Mouse (Mus musculus): Measurements from ENCODE around the gene Adm. TPM values are rescaled to one million over a fixed set of nuclear protein-coding genes. Genes with fewer than 3 reads are reported as not detected.

Adm gene
- total and polyA plus RNA-seq, 2 experiments from 2014 or later, result 2.1 to 6.0 TPM

GRCm38 (mm10) chr7:110628611-110629354 lies 1.3 kb downstream of the Adm start:
- peak; percentile 52 for TF ChIP-seq CTCF (IDR thresholded peaks at IDR 0.05; ENCODE audit: low read depth)
- ATAC-seq (no peak), DNase-seq (ENCODE audit: low spot score) (peak; percentile 51)
- Histone ChIP-seq H3K36me3 (ENCODE audit: insufficient read depth, low read length) (no peaks in the 10 kb centered on the region), H3K27me3 (ENCODE audit: insufficient read depth, low read length) (peaks cover 34% of the 10 kb centered on the region), H3K4me2 (ENCODE audit: low read depth, low read length) (peak overlapping the region; percentile 75), H3K4me3 (ENCODE audit: low read length) (peak overlapping the region; percentile 35), H3K27ac (no peak overlapping the region), H3K9me3 (ENCODE audit: low read length) (no peaks in the 10 kb centered on the region), H3K4me1 (ENCODE audit: insufficient read depth, low read length) (peaks cover 18% of the 10 kb centered on the region), H3K9ac (replicated peaks; ENCODE audit: low read length) (peak overlapping the region; percentile 38)
- WGBS, result under 1% methylated on average over 33 of the region's 33 CpGs

DNA sequence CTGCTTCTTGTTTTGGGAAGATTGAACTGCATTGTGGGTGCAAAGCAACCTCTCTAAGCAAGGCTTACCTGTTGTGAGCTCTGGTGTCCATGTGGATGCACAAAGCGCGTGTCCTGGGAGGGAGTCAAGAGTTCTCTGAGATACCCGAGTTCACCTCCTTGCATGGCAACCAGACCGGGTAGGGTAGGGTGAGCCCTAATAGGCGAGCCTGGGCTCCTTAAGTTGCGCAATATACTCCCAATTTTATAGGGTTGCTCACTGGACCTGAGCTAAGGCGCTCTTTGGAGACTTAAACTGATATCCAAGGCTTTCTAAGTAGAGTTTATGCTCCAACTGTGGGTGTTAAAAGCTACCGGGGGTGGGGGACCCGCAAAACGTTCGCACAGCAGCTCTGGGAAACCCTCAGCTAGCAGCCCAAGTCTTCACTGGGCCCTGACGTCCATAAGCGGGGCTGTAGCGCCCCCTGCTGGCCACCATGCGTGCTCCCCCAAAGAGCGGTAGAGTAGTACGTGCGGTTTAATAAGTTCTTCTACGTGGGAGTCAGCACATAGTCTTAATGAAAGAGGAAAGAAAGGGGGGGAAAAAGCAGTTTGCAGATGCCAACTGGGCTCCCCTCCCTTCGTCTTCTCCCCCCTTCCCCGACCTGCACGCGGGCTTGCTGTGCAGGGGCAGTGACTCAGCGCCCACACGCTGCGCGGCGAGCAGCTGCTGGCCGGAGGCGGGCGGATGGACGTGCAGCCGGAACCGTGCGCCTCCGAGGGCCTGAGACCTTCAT lies 2.6 kb downstream of the Adm start:
- Histone ChIP-seq H3K36me3 (ENCODE audit: insufficient read depth, low read length) (no peaks in the 10 kb centered on the region), H3K9ac (replicated peaks; ENCODE audit: low read length) (peak overlapping the region; percentile 28; the same call in 1 of the 2 replicates), H3K27ac (peak overlapping the region; percentile 36; the same call in 1 of the 2 replicates), H3K4me1 (ENCODE audit: insufficient read depth, low read length) (peaks cover 18% of the 10 kb centered on the region), H3K4me3 (ENCODE audit: low read length) (peak overlapping the region; percentile 39), H3K27me3 (ENCODE audit: insufficient read depth, low read length) (peaks cover 34% of the 10 kb centered on the region), H3K9me3 (ENCODE audit: low read length) (no peaks in the 10 kb centered on the region), H3K4me2 (ENCODE audit: low read depth, low read length) (peak overlapping the region; percentile 75)
- ATAC-seq (peak; percentile 92), DNase-seq (ENCODE audit: low spot score) (peak; percentile 95)
- WGBS, result under 1% methylated on average over 36 of the region's 36 CpGs
- peak; percentile 96 for TF ChIP-seq CTCF (IDR thresholded peaks at IDR 0.05; ENCODE audit: low read depth)

- Histone ChIP-seq H3K27ac (no peak overlapping the region), H3K4me2 (ENCODE audit: low read depth, low read length) (0 out of 2 replicates have a peak overlapping the region, but pooled peaks have one; percentile 75), H3K9ac (replicated peaks; ENCODE audit: low read length) (no peak overlapping the region), H3K4me3 (ENCODE audit: low read length) (no peak overlapping the region), H3K4me1 (ENCODE audit: insufficient read depth, low read length) (peaks cover 18% of the 10 kb centered on the region), H3K36me3 (ENCODE audit: insufficient read depth, low read length) (no peaks in the 10 kb centered on the region), H3K27me3 (ENCODE audit: insufficient read depth, low read length) (peaks cover 24% of the 10 kb centered on the region; the same call in 1 of the 2 replicates), H3K9me3 (ENCODE audit: low read length) (no peaks in the 10 kb centered on the region)
- WGBS, result 41% methylated on average over 16 of the region's 16 CpGs
- DNase-seq (ENCODE audit: low spot score), result no peak
- no peak for ATAC-seq
- TF ChIP-seq CTCF (IDR thresholded peaks at IDR 0.05; ENCODE audit: low read depth), result no peak
Measured at GRCm38 (mm10) chr7:110631136-110631888, 3.9 kb downstream of the Adm start.

- ATAC-seq, result no peak
- Histone ChIP-seq H3K27ac (no peak overlapping the region), H3K4me2 (ENCODE audit: low read depth, low read length) (no peak overlapping the region), H3K4me3 (ENCODE audit: low read length) (no peak overlapping the region), H3K9ac (replicated peaks; ENCODE audit: low read length) (no peak overlapping the region), H3K27me3 (ENCODE audit: insufficient read depth, low read length) (no peaks in the 10 kb centered on the region), H3K4me1 (ENCODE audit: insufficient read depth, low read length) (no peaks in the 10 kb centered on the region), H3K36me3 (ENCODE audit: insufficient read depth, low read length) (no peaks in the 10 kb centered on the region), H3K9me3 (ENCODE audit: low read length) (no peaks in the 10 kb centered on the region)
- no peak for TF ChIP-seq CTCF (IDR thresholded peaks at IDR 0.05; ENCODE audit: low read depth)
- WGBS, result 80% methylated on average over 3 of the region's 3 CpGs
- DNase-seq (ENCODE audit: low spot score), result no peak
Measured at GRCm38 (mm10) chr7:110635929-110636328, 8.5 kb downstream of the Adm start.

GRCm38 (mm10) chr7:110636559-110636958 lies 9.1 kb downstream of the Adm start:
- DNase-seq (ENCODE audit: low spot score) (no peak), ATAC-seq (no peak)
- Histone ChIP-seq H3K9me3 (ENCODE audit: low read length) (no peaks in the 10 kb centered on the region), H3K27ac (no peak overlapping the region), H3K36me3 (ENCODE audit: insufficient read depth, low read length) (no peaks in the 10 kb centered on the region), H3K4me2 (ENCODE audit: low read depth, low read length) (no peak overlapping the region), H3K4me3 (ENCODE audit: low read length) (no peak overlapping the region), H3K9ac (replicated peaks; ENCODE audit: low read length) (no peak overlapping the region), H3K4me1 (ENCODE audit: insufficient read depth, low read length) (no peaks in the 10 kb centered on the region), H3K27me3 (ENCODE audit: insufficient read depth, low read length) (no peaks in the 10 kb centered on the region)
- 44% methylated on average over 1 of the region's 1 CpGs for WGBS
- no peak for TF ChIP-seq CTCF (IDR thresholded peaks at IDR 0.05; ENCODE audit: low read depth)

GRCm38 (mm10) chr7:110638305-110639110 lies 11.0 kb downstream of the Adm start:
- ATAC-seq (peak; percentile 93), DNase-seq (ENCODE audit: low spot score) (peak; percentile 76)
- H3K4me3 ChIP-seq (ENCODE audit: low read length), result no peak overlapping the region
- H3K27me3 ChIP-seq (ENCODE audit: insufficient read depth, low read length), result no peaks in the 10 kb centered on the region
- WGBS, result 24% methylated on average over 17 of the region's 17 CpGs
- H3K4me1 ChIP-seq (ENCODE audit: insufficient read depth, low read length), result no peaks in the 10 kb centered on the region
- no peaks in the 10 kb centered on the region for H3K36me3 ChIP-seq (ENCODE audit: insufficient read depth, low read length)
- H3K9me3 ChIP-seq (ENCODE audit: low read length), result no peaks in the 10 kb centered on the region
- 0 out of 2 replicates have a peak overlapping the region, but pooled peaks have one; percentile 21 for H3K4me2 ChIP-seq (ENCODE audit: low read depth, low read length)
- H3K9ac ChIP-seq (replicated peaks; ENCODE audit: low read length), result no peak overlapping the region
- TF ChIP-seq CTCF (IDR thresholded peaks at IDR 0.05; ENCODE audit: low read depth), result no peak
- H3K27ac ChIP-seq, result peak overlapping the region; percentile 68; the same call in 1 of the 2 replicates

Measured in hindbrain, postnatal 0 days (tissue).